Mouse (Mus musculus) heart, postnatal 0 days (tissue): ENCODE measurements around the gene Tmem164. TPM values are rescaled to one million over a fixed set of nuclear protein-coding genes. Genes with fewer than 3 reads are reported as not detected.
"Not testable (repeated sequence)": the region's sequence is repeated elsewhere in the genome, so short reads cannot be mapped to it uniquely, and the experiment has no call there.

ENCODE experiments used
- ATAC-seq: fragments of 200-750 bp; cut with Nextera tagmentation; 2 replicates; pipeline ENCODE4 v1.8.0; 2017; ENCODE audit warnings: low read depth, moderate number of reproducible peaks, moderate library complexity; ENCODE audit not compliant: insufficient read depth
- DNase-seq: peaks from one replicate; pipeline ENCODE4 v3.0.0-alpha.2; 2016; ENCODE audit warnings: low spot score
- H3K27ac ChIP-seq: fragments of 300-500 bp; sonication (generic); 2 replicates; pipeline ENCODE4 v1.5.1; 2014; ENCODE audit warnings: low read depth, mild to moderate bottlenecking
- H3K27me3 ChIP-seq: fragments of 300-500 bp; sonication (generic); 2 replicates; pipeline ENCODE4 v1.6.1; 2014; ENCODE audit warnings: low read length, mixed read lengths; ENCODE audit not compliant: control insufficient read depth, insufficient read depth
- H3K36me3 ChIP-seq: fragments of 300-500 bp; sonication (generic); replicated peaks from 2 replicates; pipeline ENCODE4 v1.6.1; 2014; ENCODE audit warnings: low read length, mixed read lengths; ENCODE audit not compliant: control insufficient read depth, insufficient read depth
- H3K4me1 ChIP-seq: fragments of 300-500 bp; sonication (generic); 2 replicates; pipeline ENCODE4 v1.6.1; 2014; ENCODE audit warnings: antibody characterized with exemption; ENCODE audit not compliant: control insufficient read depth, insufficient read depth
- H3K4me2 ChIP-seq: fragments of 300-500 bp; sonication (generic); 2 replicates; pipeline ENCODE4 v1.6.1; 2014; ENCODE audit warnings: low read depth, mild to moderate bottlenecking, low read length, moderate library complexity
- H3K4me3 ChIP-seq: fragments of 300-500 bp; sonication (generic); 2 replicates; pipeline ENCODE4 v1.5.1; 2014; ENCODE audit warnings: low read depth, low read length
- H3K9ac ChIP-seq: fragments of 300-500 bp; sonication (generic); replicated peaks from 2 replicates; pipeline ENCODE4 v1.6.1; 2014; ENCODE audit warnings: low read depth, low read length, mixed read lengths
- H3K9me3 ChIP-seq: fragments of 300-500 bp; sonication (generic); replicated peaks from 2 replicates; pipeline ENCODE4 v1.6.1; 2016; ENCODE audit warnings: low read length; ENCODE audit not compliant: control insufficient read depth
- CTCF ChIP-seq: IDR thresholded peaks from 2 replicates; pipeline ENCODE4 v1.5.1; 2016; ENCODE audit warnings: antibody characterized with exemption, control low read depth, low read depth
- EP300 ChIP-seq: IDR thresholded peaks from 2 replicates; pipeline ENCODE4 v1.6.1; 2016; ENCODE audit warnings: antibody characterized with exemption, low read depth
- WGBS: fragments of 180-500 bp; shearing (Covaris S2); extraction: QIAGEN DNeasy Blood & Tissue Kit; methylation state at CpG from one replicate; pipeline ENCODE4 v1.1.7; 2014; 5-methylcytosine and 5-hydroxymethylcytosine counted together
- polyA plus RNA-seq: library from polyadenylated mRNA; unstranded; fragments of >200 nt; fragmentation: Nextera tagmentation; extraction: Ambion mirVana; gene quantifications from 2 replicates; pipeline ENCODE4 v1.2.1, GENCODE M21; 2015
- total RNA-seq: library from RNA; depleted of rRNA; stranded (reverse); fragments of >200 nt; gene quantifications from 2 replicates; pipeline ENCODE4 v1.2.3, GENCODE M21; 2014; ENCODE audit warnings: low replicate concordance; rRNA removed

Gene Tmem164
- total RNA-seq = 127 and 144 TPM in 2 replicates
- 48.2 and 57.0 TPM in 2 replicates for polyA plus RNA-seq

- DNase-seq (peak; percentile 74), ATAC-seq (peak; percentile 83)
- H3K4me3 ChIP-seq = peak within 1 kb of the TSS; percentile 73
- peaks cover 21% of the 10 kb centered on the region for H3K4me1 ChIP-seq
- H3K4me2 ChIP-seq = peak within 1 kb of the TSS; percentile 65
- TF ChIP-seq EP300 (peak; percentile 65; the same call in 1 of the 2 replicates), CTCF (no peak)
- H3K27ac ChIP-seq = peak within 1 kb of the TSS; percentile 93
- 20% methylated on average over 13 of the region's 38 CpGs for WGBS
- H3K36me3 ChIP-seq = no peaks in the 10 kb centered on the region
- H3K9ac ChIP-seq = peak within 1 kb of the TSS; percentile 71
- no peaks in the 10 kb centered on the region for H3K27me3 ChIP-seq
- H3K9me3 ChIP-seq = no peaks in the 10 kb centered on the region
Observed at GRCm38 (mm10) chrX:142681056-142681615, at the start of gene Tmem164. Tmem164 (plus strand) TSS chrX:142681406.

GRCm38 (mm10) chrX:142632990-142633389 is 48.2 kb upstream of the Tmem164 start:
- H3K4me2 ChIP-seq = peak overlapping the region; percentile 28; the same call in 1 of the 2 replicates
- H3K27me3 ChIP-seq, H3K36me3 ChIP-seq, H3K4me3 ChIP-seq, DNase-seq, H3K9me3 ChIP-seq, H3K4me1 ChIP-seq, H3K27ac ChIP-seq, H3K9ac ChIP-seq: not testable (repeated sequence)
- WGBS = 32% methylated on average over 18 of the region's 19 CpGs
- peak; percentile 49; the same call in 1 of the 2 replicates for ATAC-seq

- Histone ChIP-seq H3K36me3 (no peaks in the 10 kb centered on the region), H3K27me3 (no peaks in the 10 kb centered on the region), H3K9me3 (no peaks in the 10 kb centered on the region), H3K4me3 (no peak overlapping the region), H3K27ac (no peak overlapping the region), H3K9ac (no peak overlapping the region), H3K4me2 (no peak overlapping the region), H3K4me1 (no peaks in the 10 kb centered on the region)
- DNase-seq (no peak), ATAC-seq (no peak)
- 81% methylated on average over 1 of the region's 1 CpGs for WGBS
- no peak for TF ChIP-seq EP300
Observed at GRCm38 (mm10) chrX:142647202-142647601, 34.0 kb upstream of the Tmem164 start.

GRCm38 (mm10) chrX:142650117-142650764 is 31.0 kb upstream of the Tmem164 start:
- H3K27me3 ChIP-seq = no peaks in the 10 kb centered on the region
- WGBS = 45% methylated on average over 6 of the region's 6 CpGs
- ATAC-seq = no peak
- no peak overlapping the region for H3K9ac ChIP-seq
- H3K4me2 ChIP-seq = no peak overlapping the region
- no peaks in the 10 kb centered on the region for H3K9me3 ChIP-seq
- H3K36me3 ChIP-seq = no peaks in the 10 kb centered on the region
- no peak for TF ChIP-seq EP300
- TF ChIP-seq CTCF = no peak
- no peaks in the 10 kb centered on the region for H3K4me1 ChIP-seq
- H3K27ac ChIP-seq = peak overlapping the region; percentile 20; the same call in 1 of the 2 replicates
- H3K4me3 ChIP-seq = no peak overlapping the region
- peak; percentile 27 for DNase-seq

GRCm38 (mm10) chrX:142664704-142665422 is 16.3 kb upstream of the Tmem164 start:
- no peak for DNase-seq
- WGBS = 38% methylated on average over 4 of the region's 4 CpGs
- TF ChIP-seq CTCF (no peak), EP300 (0 out of 2 replicates have a peak, but pooled peaks have one; percentile 24)
- Histone ChIP-seq H3K4me3 (no peak overlapping the region), H3K4me2 (no peak overlapping the region), H3K36me3 (no peaks in the 10 kb centered on the region), H3K27me3 (no peaks in the 10 kb centered on the region), H3K27ac (peak overlapping the region; percentile 25; the same call in 1 of the 2 replicates), H3K9ac (no peak overlapping the region), H3K9me3 (no peaks in the 10 kb centered on the region), H3K4me1 (no peaks in the 10 kb centered on the region)
- ATAC-seq = no peak
